Mouse (Mus musculus): ENCODE measurements around the gene Dolk.

GRCm38 (mm10) chr2:30257699-30258460 lies 28.3 kb downstream of the Dolk start:
- TF ChIP-seq POLR2A (IDR thresholded peaks at IDR 0.05; ENCODE audit: control insufficient read depth, extremely low read depth, insufficient read depth, low read length, poor library complexity), result no peak
- no peak for TF ChIP-seq CTCF (IDR thresholded peaks at IDR 0.05; ENCODE audit: borderline replicate concordance, control insufficient read depth, extremely low read depth, insufficient read depth, low read length, poor library complexity)
